Mouse (Mus musculus) liver, adult 2 months (tissue): ENCODE data around the gene Gp1ba.

Experiments
- CTCF ChIP-seq: fragments of 200-500 bp; IDR thresholded peaks from 2 replicates; pipeline ENCODE4 v1.5.1; 2011; ENCODE audit warnings: low read depth, low read length, control low read depth
- POLR2A ChIP-seq: fragments of 200-500 bp; IDR thresholded peaks from 2 replicates; pipeline ENCODE4 v1.6.1; 2011; ENCODE audit warnings: low read length, control low read depth; ENCODE audit not compliant: insufficient read depth; ENCODE audit errors: extremely low read depth

- TF ChIP-seq CTCF (no peak), POLR2A (no peak)
Measured at GRCm38 (mm10) chr11:70638714-70639278, at the start of gene Gp1ba.
